8 mouse cellular contexts compared by ENCODE assay signal in the genomic region with DNA sequence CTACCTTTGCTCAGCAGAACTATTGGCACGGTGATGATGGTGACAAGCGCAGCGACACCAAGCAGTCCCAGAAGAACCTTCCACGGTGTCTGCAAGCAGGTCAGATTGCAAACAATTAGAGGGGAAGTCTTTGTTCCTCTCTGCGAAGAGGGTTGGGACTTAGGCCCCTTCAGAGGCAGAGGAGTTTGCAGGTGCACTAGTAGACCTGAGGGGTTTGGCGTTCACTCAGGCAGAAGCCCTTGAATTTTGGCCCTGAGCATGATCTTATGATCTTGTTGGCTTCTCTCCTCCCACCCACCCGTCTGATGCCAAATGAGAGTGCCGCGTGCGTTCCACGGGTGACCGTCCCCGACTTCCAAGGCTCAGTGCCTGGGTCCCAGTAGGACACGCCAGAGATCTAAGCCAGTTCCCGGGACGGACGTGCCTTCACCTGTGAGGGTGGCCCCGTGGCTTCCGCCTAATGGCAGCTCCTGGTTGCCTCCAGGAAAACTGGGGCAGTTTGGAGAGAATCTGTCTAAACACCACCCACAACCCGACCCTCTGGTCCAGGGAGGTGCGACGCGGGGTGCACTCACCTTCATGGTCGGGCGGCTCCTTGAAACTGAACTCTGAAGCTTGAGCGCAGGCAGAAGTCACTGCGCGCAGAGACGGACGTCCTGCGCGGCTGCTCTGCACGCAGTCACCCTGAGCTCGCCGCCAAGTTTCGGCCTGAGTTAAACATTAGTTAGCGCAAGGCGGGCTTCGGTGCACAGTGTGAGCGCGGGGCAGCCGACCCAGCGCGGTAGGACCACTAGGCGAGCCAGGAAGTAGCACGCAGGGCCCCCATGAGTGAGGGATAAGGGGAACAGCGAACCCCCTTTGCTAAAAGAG. TPM values are rescaled to one million over a fixed set of nuclear protein-coding genes. Genes with fewer than 3 reads are reported as not detected.
DNase-seq lines count a peak whose midpoint lies in the region; ATAC-seq and TF ChIP-seq lines count a peak whose summit lies in the region.

No protein-coding gene starts in this region.

- peak; percentile 43; the same call in 1 of the 2 replicates for ATAC-seq in forebrain, postnatal 0 days
- ATAC-seq in inflammation-experienced regulatory T-cells, adult 6 months: peak; percentile 57
- peak; percentile 68 for ATAC-seq in liver, embryonic 14.5 days (ENCODE audit: insufficient read depth)

- peaks cover 3% of the 10 kb centered on the region; the same call in 1 of the 2 replicates for H3K27me3 ChIP-seq in cerebellum, adult 2 months (ENCODE audit: control insufficient read depth, insufficient read depth, low read length)
- no peaks in the 10 kb centered on the region; the same call in 1 of the 2 replicates for H3K27me3 ChIP-seq in forebrain, postnatal 0 days (ENCODE audit: insufficient read depth, low read length)
- no peaks in the 10 kb centered on the region; the same call in 1 of the 2 replicates for H3K27me3 ChIP-seq in liver, embryonic 14.5 days (ENCODE audit: control insufficient read depth, insufficient read depth, low read length)

- H3K36me3 ChIP-seq in forebrain, postnatal 0 days (ENCODE audit: insufficient read depth): no peaks in the 10 kb centered on the region
- no peaks in the 10 kb centered on the region for H3K36me3 ChIP-seq in liver, embryonic 14.5 days (replicated peaks; ENCODE audit: control insufficient read depth, insufficient read depth, low read depth)

- 8% methylated on average over 47 of the region's 47 CpGs for WGBS in cerebellum, adult 2 months
- WGBS in forebrain, postnatal 0 days: 8% methylated on average over 47 of the region's 47 CpGs
- WGBS in liver, embryonic 14.5 days (ENCODE audit: insufficient replicate concordance): 6% methylated on average over 47 of the region's 47 CpGs

- peak overlapping the region; percentile 88 for H3K4me2 ChIP-seq in forebrain, postnatal 0 days (ENCODE audit: low read depth)
- peak overlapping the region; percentile 55 for H3K4me2 ChIP-seq in liver, embryonic 14.5 days (ENCODE audit: low read depth)

- no peak overlapping the region for H3K27ac ChIP-seq in cerebellum, adult 2 months (ENCODE audit: insufficient read depth, low read length)
- H3K27ac ChIP-seq in forebrain, postnatal 0 days (ENCODE audit: low read depth, low read length): no peak overlapping the region
- H3K27ac ChIP-seq in liver, embryonic 14.5 days: no peak overlapping the region

- peak; percentile 1 to 7 for DNase-seq in cerebellum, adult 2 months
- DNase-seq in cerebellum, adult 11 months: no peak
- peak; percentile 26 for DNase-seq in WW6 (ENCODE audit: low read depth, low spot score)
- DNase-seq in forebrain, postnatal 0 days: no peak
- no peak for DNase-seq in liver, embryonic 14.5 days (ENCODE audit: low read depth in 3 of 3, low spot score in 3 of 3)
- DNase-seq in naive thymus-derived CD4-positive, alpha-beta T cell, adult 2 months (ENCODE audit: low read depth): peak; percentile 67
- peak; percentile 72 for DNase-seq in thymus, postnatal 25 days

- no peak for TF ChIP-seq POLR2A in cerebellum, adult 2 months (IDR thresholded peaks at IDR 0.05; ENCODE audit: borderline replicate concordance, insufficient read depth, low read length)

- no peak for TF ChIP-seq CTCF in cerebellum, adult 2 months (IDR thresholded peaks at IDR 0.05; ENCODE audit: borderline replicate concordance, insufficient read depth, low read depth, low read length)
- no peak for TF ChIP-seq CTCF in forebrain, postnatal 0 days (IDR thresholded peaks at IDR 0.05; ENCODE audit: low read depth)
- TF ChIP-seq CTCF in liver, embryonic 14.5 days (IDR thresholded peaks at IDR 0.05; ENCODE audit: low read depth): no peak

- no peak for TF ChIP-seq EP300 in liver, embryonic 14.5 days (IDR thresholded peaks at IDR 0.05; ENCODE audit: low read depth)

- H3K4me1 ChIP-seq in cerebellum, adult 2 months (ENCODE audit: control insufficient read depth, insufficient read depth, low read length): peaks cover 6% of the 10 kb centered on the region; the same call in 1 of the 2 replicates
- peaks cover 7% of the 10 kb centered on the region; the same call in 1 of the 2 replicates for H3K4me1 ChIP-seq in forebrain, postnatal 0 days (ENCODE audit: insufficient read depth)
- H3K4me1 ChIP-seq in liver, embryonic 14.5 days (replicated peaks; ENCODE audit: control insufficient read depth in 2 of 2, insufficient read depth in 2 of 2, low read length in 1 of 2): no peaks in the 10 kb centered on the region; a peak in 1 of 4 replicates

- H3K9me3 ChIP-seq in forebrain, postnatal 0 days (ENCODE audit: low read length): no peaks in the 10 kb centered on the region
- no peaks in the 10 kb centered on the region for H3K9me3 ChIP-seq in liver, embryonic 14.5 days (ENCODE audit: control insufficient read depth, low read length)

- H3K4me3 ChIP-seq in cerebellum, adult 2 months (replicated peaks; ENCODE audit: insufficient read depth, low read depth, low read length): peak overlapping the region; percentile 15
- H3K4me3 ChIP-seq in forebrain, postnatal 0 days (ENCODE audit: low read depth, low read length): peak overlapping the region; percentile 37
- H3K4me3 ChIP-seq in liver, embryonic 14.5 days (ENCODE audit: insufficient read depth in 1 of 2, low read depth in 2 of 2, low read length in 2 of 2): peak overlapping the region; percentile 43 to 45

- peak overlapping the region; percentile 25; the same call in 1 of the 2 replicates for H3K9ac ChIP-seq in forebrain, postnatal 0 days
- no peak overlapping the region for H3K9ac ChIP-seq in liver, embryonic 14.5 days (replicated peaks)

RNA-seq across cellular contexts. Expression of a gene that starts 0.6 kb away (rescaled TPM):
- 0.76 and 0.85 TPM in 2 replicates for polyA plus RNA-seq in cerebellum, adult 2 months (2012; rRNA removed)
- 1.9 and 2.1 TPM in 2 replicates for total RNA-seq in forebrain, postnatal 0 days (2014; rRNA removed)
- polyA plus RNA-seq in forebrain, postnatal 0 days (2015; fragmentation: Nextera tagmentation; extraction: Ambion mirVana): 1.6 and 1.8 TPM in 2 replicates
- polyA plus RNA-seq in inflammation-experienced regulatory T-cells, adult 6 months (2017; shearing (Covaris generic)): 100 to 1,000 TPM in 2 of 3 experiments, 10 to 100 TPM in 1; 56.6 to 101 (median 101) TPM
- polyA plus RNA-seq in liver, embryonic 14.5 days (2012; rRNA removed): 1.7 and 2.3 TPM in 2 replicates
- polyA plus RNA-seq in liver, embryonic 14.5 days (2014; fragmentation: Nextera tagmentation; extraction: Ambion mirVana): 4.4 and 5.3 TPM in 2 replicates

Comparison
In these comparisons a context has a peak if more than half of its experiments do, and no peak if none do; other contexts are left out.
1. DNase-seq: peak in cerebellum, adult 2 months (2 of 2), WW6 (single experiment), naive thymus-derived CD4-positive, alpha-beta T cell, adult 2 months (single experiment) and thymus, postnatal 25 days (single experiment); none in cerebellum, adult 11 months (single experiment), forebrain, postnatal 0 days (single experiment) and liver, embryonic 14.5 days (0 of 3).
2. RNA of a gene that starts 0.6 kb away (polyA plus RNA-seq): 56.6 to 101 TPM in inflammation-experienced regulatory T-cells, adult 6 months; 1.7 to 5.3 TPM in liver, embryonic 14.5 days, 1.6 to 1.8 TPM in forebrain, postnatal 0 days and 0.76 to 0.85 TPM in cerebellum, adult 2 months; every median in the first group is over 4 times any median in the second.
3. Peak in every context shown above with its lines, with median percentiles within 50 percentile points of each other: H3K4me3 ChIP-seq and ATAC-seq.